ENCODE assay signal across 8 mouse cellular contexts in genomic region chr7:45300270-45300669, GRCm38 (mm10). TPM values are rescaled to one million over a fixed set of nuclear protein-coding genes. Genes with fewer than 3 reads are reported as not detected.
DNase-seq lines count a peak whose midpoint lies in the region; ATAC-seq and TF ChIP-seq lines count a peak whose summit lies in the region.

No protein-coding gene starts in this region.

- H3K27me3 ChIP-seq in cerebellum, adult 2 months (ENCODE audit: control insufficient read depth, insufficient read depth, low read length) = no peaks in the 10 kb centered on the region
- H3K27me3 ChIP-seq in kidney, postnatal 0 days (ENCODE audit: insufficient read depth, low read length) = no peaks in the 10 kb centered on the region

- TF ChIP-seq POLR2A in cerebellum, adult 2 months (IDR thresholded peaks at IDR 0.05; ENCODE audit: borderline replicate concordance, insufficient read depth, low read length) = no peak
- TF ChIP-seq POLR2A in lung, adult 2 months (IDR thresholded peaks at IDR 0.05; ENCODE audit: borderline replicate concordance, extremely low read depth, low read depth, low read length) = no peak

- WGBS in cerebellum, adult 2 months = 9% methylated on average over 6 of the region's 6 CpGs
- 12% methylated on average over 6 of the region's 6 CpGs for WGBS in kidney, postnatal 0 days
- WGBS in lung, adult 2 months = 16% methylated on average over 6 of the region's 6 CpGs

- H3K4me1 ChIP-seq in cerebellum, adult 2 months (ENCODE audit: control insufficient read depth, insufficient read depth, low read length) = no peaks in the 10 kb centered on the region
- no peaks in the 10 kb centered on the region; the same call in 1 of the 2 replicates for H3K4me1 ChIP-seq in kidney, postnatal 0 days (replicated peaks; ENCODE audit: insufficient read depth, low read length)
- no peaks in the 10 kb centered on the region for H3K4me1 ChIP-seq in lung, adult 2 months (ENCODE audit: control insufficient read depth, insufficient read depth, low read length)

- peaks cover 7% of the 10 kb centered on the region; the same call in 1 of the 2 replicates for H3K36me3 ChIP-seq in kidney, postnatal 0 days (ENCODE audit: insufficient read depth, low read length)

- DNase-seq in urinary bladder, postnatal 14 days (ENCODE audit: low spot score) = peak; percentile 73
- no peak for DNase-seq in urinary bladder, postnatal 10 days (ENCODE audit: low spot score)
- peak; percentile 74 to 79 for DNase-seq in cerebellum, adult 2 months
- DNase-seq in frontal cortex, postnatal 25 days (ENCODE audit: low spot score in 2 of 2) = peak; percentile 57 to 60
- DNase-seq in kidney, postnatal 0 days (ENCODE audit: low spot score) = peak; percentile 70
- peak; percentile 59 for DNase-seq in lung, adult 2 months
- peak; percentile 74 for DNase-seq in ovary, postnatal 36 days (ENCODE audit: low spot score)

- H3K9ac ChIP-seq in kidney, postnatal 0 days (ENCODE audit: low read depth, low read length) = no peak overlapping the region

- H3K9me3 ChIP-seq in kidney, postnatal 0 days (replicated peaks; ENCODE audit: low read length) = no peaks in the 10 kb centered on the region

- peak; percentile 71; the same call in 1 of the 2 replicates for TF ChIP-seq CTCF in cerebellum, adult 2 months (IDR thresholded peaks at IDR 0.05; ENCODE audit: borderline replicate concordance, insufficient read depth, low read depth, low read length)
- peak; percentile 72 for TF ChIP-seq CTCF in kidney, postnatal 0 days (IDR thresholded peaks at IDR 0.05; ENCODE audit: low read depth)
- peak; percentile 81 for TF ChIP-seq CTCF in lung, adult 2 months (IDR thresholded peaks at IDR 0.05; ENCODE audit: insufficient read depth, low read length)

- ATAC-seq in kidney, postnatal 0 days (replicated peaks; ENCODE audit: low FRiP score, low read depth) = no peak
- ATAC-seq in megakaryocyte, adult 5-6 weeks (ENCODE audit: poor library complexity, severe bottlenecking) = no peak

- no peak overlapping the region for H3K27ac ChIP-seq in cerebellum, adult 2 months (ENCODE audit: insufficient read depth, low read length)
- H3K27ac ChIP-seq in kidney, postnatal 0 days = no peak overlapping the region

- no peak overlapping the region for H3K4me3 ChIP-seq in cerebellum, adult 2 months (replicated peaks; ENCODE audit: insufficient read depth, low read depth, low read length)
- no peak overlapping the region for H3K4me3 ChIP-seq in kidney, postnatal 0 days (replicated peaks; ENCODE audit: low read depth, low read length)
- H3K4me3 ChIP-seq in lung, adult 2 months (replicated peaks; ENCODE audit: extremely low read depth, low read depth, low read length) = no peak overlapping the region

- no peak overlapping the region for H3K4me2 ChIP-seq in kidney, postnatal 0 days (ENCODE audit: low read length)

RNA-seq across cellular contexts. Expression of gene Slc6a21, which starts 23.0 kb away (rescaled TPM):
- polyA plus RNA-seq in cerebellum, adult 2 months (2012; rRNA removed) = not detected in 2 replicates
- polyA plus RNA-seq in kidney, postnatal 0 days (2015; fragmentation: Nextera tagmentation; extraction: Ambion mirVana) = not detected in 2 replicates
- polyA plus RNA-seq in lung, adult 2 months (2012; rRNA removed) = not detected in 2 replicates
- 0.27 and 0.78 TPM in 2 replicates for total RNA-seq in megakaryocyte, adult 5-6 weeks (2015)
- not detected in 2 replicates for total RNA-seq in megakaryocyte, adult 5-6 weeks (2017)

RNA-seq across cellular contexts. Expression of gene Trpm4, which starts 33.3 kb away (rescaled TPM):
- polyA plus RNA-seq in cerebellum, adult 2 months (2012; rRNA removed) = 17.5 and 18.9 TPM in 2 replicates
- polyA plus RNA-seq in kidney, postnatal 0 days (2015; fragmentation: Nextera tagmentation; extraction: Ambion mirVana) = 14.4 and 15.9 TPM in 2 replicates
- 41.8 and 44.8 TPM in 2 replicates for polyA plus RNA-seq in lung, adult 2 months (2012; rRNA removed)
- 3.2 and 4.7 TPM in 2 replicates for total RNA-seq in megakaryocyte, adult 5-6 weeks (2015)
- 4.8 and 5.4 TPM in 2 replicates for total RNA-seq in megakaryocyte, adult 5-6 weeks (2017)

RNA-seq across cellular contexts. Expression of gene Hrc, which starts 34.8 kb away (rescaled TPM):
- polyA plus RNA-seq in cerebellum, adult 2 months (2012; rRNA removed) = 0.11 and 0.31 TPM in 2 replicates
- polyA plus RNA-seq in kidney, postnatal 0 days (2015; fragmentation: Nextera tagmentation; extraction: Ambion mirVana) = 0.75 and 1.1 TPM in 2 replicates
- 2.4 and 10.0 TPM in 2 replicates for polyA plus RNA-seq in lung, adult 2 months (2012; rRNA removed)
- not detected in 2 replicates for total RNA-seq in megakaryocyte, adult 5-6 weeks (2015)
- 0.07 TPM in 1 of 2 replicates, not detected in the other for total RNA-seq in megakaryocyte, adult 5-6 weeks (2017)

RNA-seq across cellular contexts. Expression of gene Slc6a16, which starts 59.4 kb away (rescaled TPM):
- polyA plus RNA-seq in cerebellum, adult 2 months (2012; rRNA removed) = 2.6 and 3.1 TPM in 2 replicates
- 0.18 and 0.45 TPM in 2 replicates for polyA plus RNA-seq in kidney, postnatal 0 days (2015; fragmentation: Nextera tagmentation; extraction: Ambion mirVana)
- 0.12 TPM in 1 of 2 replicates, not detected in the other for polyA plus RNA-seq in lung, adult 2 months (2012; rRNA removed)
- not detected in 2 replicates for total RNA-seq in megakaryocyte, adult 5-6 weeks (2015)
- not detected in 2 replicates for total RNA-seq in megakaryocyte, adult 5-6 weeks (2017)
